Mouse (Mus musculus): ENCODE measurements around the gene Scyl1. TPM values are rescaled to one million over a fixed set of nuclear protein-coding genes. Genes with fewer than 3 reads are reported as not detected.
"Not testable (repeated sequence)": the region's sequence is repeated elsewhere in the genome, so short reads cannot be mapped to it uniquely, and the experiment has no call there.

Scyl1 gene
- polyA plus RNA-seq, 1 experiment from 2014 or later: 38.1 TPM

DNA sequence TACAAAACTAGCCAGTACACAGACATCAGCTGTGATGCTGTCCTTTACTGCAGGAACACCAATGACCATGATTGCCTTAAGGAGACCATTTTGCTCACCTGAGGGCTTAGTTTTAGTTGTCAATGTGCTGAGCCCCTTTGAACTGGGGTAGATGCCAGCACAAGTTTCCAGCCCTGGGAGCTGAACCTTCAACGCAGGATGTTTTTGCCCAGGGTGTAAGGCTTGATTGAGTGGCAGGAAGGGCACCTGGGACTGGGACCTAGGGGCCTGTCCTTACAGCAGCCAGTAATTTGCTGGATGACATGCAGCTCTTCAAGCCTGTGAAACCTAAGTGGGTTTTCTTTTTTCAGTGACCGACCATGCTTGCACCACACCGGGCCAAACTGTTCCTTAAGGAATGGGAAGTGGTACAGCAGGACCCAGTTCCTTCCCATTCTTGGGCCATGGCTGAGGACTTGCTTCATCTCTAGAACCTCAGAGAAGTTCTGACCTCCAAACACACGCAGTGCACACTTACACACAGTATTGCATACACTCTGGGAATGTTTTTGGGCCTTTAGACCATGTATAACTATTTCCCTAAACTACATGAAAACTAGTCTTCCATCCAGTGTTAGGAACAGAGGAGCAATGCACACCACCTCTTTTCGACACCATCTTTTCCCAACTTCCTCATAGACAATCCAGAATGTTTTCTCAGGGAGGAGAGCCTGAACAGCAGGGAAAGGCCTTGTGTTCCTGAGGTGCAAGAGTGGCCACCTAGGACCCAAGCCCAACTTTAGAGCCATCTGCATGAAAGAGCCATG, 23.8 kb upstream of the Scyl1 start:
- Histone ChIP-seq H3K27ac (replicated peaks) (peak overlapping the region; percentile 41), H3K27me3 (ENCODE audit: control insufficient read depth, insufficient read depth, low read length) (no peaks in the 10 kb centered on the region), H3K9me3 (ENCODE audit: control insufficient read depth, low read length) (no peaks in the 10 kb centered on the region), H3K9ac (ENCODE audit: low read length) (no peak overlapping the region), H3K4me2 (replicated peaks; ENCODE audit: low read depth) (no peak overlapping the region), H3K4me3 (ENCODE audit: low read depth, low read length) (no peak overlapping the region), H3K4me1 (replicated peaks; ENCODE audit: control insufficient read depth, insufficient read depth) (0 out of 2 replicates have a peak, but pooled peaks cover 2% of the 10 kb centered on the region), H3K36me3 (ENCODE audit: control insufficient read depth, insufficient read depth, low read length) (peaks cover 11% of the 10 kb centered on the region; the same call in 1 of the 2 replicates)
- DNase-seq (ENCODE audit: low spot score) (peak; percentile 49), ATAC-seq (ENCODE audit: low FRiP score, low TSS enrichment) (peak; percentile 50)
- TF ChIP-seq CTCF (IDR thresholded peaks at IDR 0.05; ENCODE audit: low read depth) (no peak), EP300 (optimal IDR thresholded peaks at IDR 0.05) (no peak)
- 27% methylated on average over 5 of the region's 5 CpGs for WGBS

DNA sequence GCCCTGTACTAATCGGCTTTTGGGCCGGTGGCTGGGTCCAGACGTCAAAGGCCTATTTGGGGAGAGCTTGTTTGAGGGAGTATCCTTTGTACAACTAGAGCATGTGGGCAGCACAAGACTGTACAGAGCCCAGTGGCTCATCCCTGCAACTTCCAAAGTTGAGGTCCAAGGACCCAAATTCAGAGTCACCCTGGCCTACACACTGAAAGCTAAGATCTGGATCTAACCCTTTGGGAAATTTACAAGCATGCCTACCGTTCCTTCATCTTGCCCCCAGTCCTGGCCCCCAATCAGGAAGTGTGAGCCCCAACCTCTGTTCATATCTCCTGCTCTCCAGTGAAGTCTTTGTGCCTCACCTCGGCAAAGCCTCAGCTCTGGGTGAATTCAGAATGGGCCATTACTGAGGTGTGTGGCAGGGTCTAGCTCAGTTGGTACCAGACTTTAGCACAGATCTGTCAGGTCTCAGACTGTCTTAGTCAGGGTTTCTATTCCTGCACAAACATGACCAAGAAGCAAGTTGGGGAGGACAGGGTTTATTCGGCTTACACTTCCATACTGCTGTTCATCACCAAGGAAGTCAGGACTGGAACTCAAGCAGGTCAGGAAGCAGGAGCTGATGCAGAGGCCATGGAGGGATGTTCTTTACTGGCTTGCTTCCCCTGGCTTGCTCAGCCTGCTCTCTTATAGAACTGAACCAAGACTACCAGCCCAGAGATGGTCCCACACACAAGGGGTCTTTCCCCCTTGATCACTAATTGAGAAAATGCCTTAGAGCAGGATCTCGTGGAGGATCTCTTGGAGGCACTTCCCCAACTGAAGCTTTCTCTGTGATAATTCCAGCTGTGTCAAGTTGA, 22.9 kb upstream of the Scyl1 start:
- not testable (repeated sequence) for H3K4me2 ChIP-seq (replicated peaks; ENCODE audit: low read depth); H3K9me3 ChIP-seq (ENCODE audit: control insufficient read depth, low read length); H3K9ac ChIP-seq (ENCODE audit: low read length); H3K4me3 ChIP-seq (ENCODE audit: low read depth, low read length); H3K4me1 ChIP-seq (replicated peaks; ENCODE audit: control insufficient read depth, insufficient read depth); H3K27me3 ChIP-seq (ENCODE audit: control insufficient read depth, insufficient read depth, low read length)
- peak; percentile 32 for ATAC-seq (ENCODE audit: low FRiP score, low TSS enrichment)
- peak overlapping the region; percentile 75 for H3K27ac ChIP-seq (replicated peaks)
- H3K36me3 ChIP-seq (ENCODE audit: control insufficient read depth, insufficient read depth, low read length): peaks cover 11% of the 10 kb centered on the region; the same call in 1 of the 2 replicates
- WGBS: 10% methylated on average over 7 of the region's 7 CpGs
- DNase-seq (ENCODE audit: low spot score): peak; percentile 25

DNA sequence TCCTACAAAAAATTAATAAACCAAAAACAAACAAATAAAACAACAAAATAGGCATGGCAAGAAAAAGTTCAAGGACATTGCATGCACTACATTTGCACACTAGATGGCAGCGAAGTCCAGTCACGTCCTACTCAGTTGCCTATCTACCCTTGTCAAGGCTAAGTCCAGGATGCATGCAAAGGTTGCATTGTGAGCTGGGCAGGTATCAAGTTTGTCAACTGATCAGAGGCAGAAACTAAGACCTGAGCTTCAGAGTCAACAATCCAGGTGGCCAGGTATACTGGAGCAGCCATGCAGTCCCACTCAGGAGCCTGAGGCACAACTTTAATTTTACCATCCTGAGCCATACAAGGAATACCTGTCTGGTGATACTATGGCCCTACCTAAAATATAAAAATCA, 21.9 kb upstream of the Scyl1 start:
- peak; percentile 62 for ATAC-seq (ENCODE audit: low FRiP score, low TSS enrichment)
- 0 out of 2 replicates have a peak overlapping the region, but pooled peaks have one; percentile 35 for H3K27ac ChIP-seq (replicated peaks)
- WGBS: 4% methylated on average over 2 of the region's 2 CpGs

DNA sequence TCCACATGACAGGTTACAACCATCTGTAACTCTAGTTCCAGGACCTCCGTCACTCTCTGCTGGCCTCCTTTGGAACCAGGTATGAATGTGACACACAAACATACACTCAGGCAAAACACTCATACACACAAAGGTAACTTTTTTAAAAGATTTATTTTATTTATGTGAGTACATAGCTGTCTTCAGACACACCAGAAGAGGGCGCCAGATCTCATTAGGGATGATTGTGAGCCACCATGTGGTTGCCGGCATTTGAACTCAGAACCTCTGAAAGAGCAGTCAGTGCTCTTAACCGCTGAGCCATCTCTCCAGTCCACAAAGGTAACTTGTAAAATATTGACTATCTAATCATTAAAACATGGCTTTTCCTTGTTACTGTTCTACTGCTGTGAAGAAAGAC, 20.1 kb upstream of the Scyl1 start:
- no peak for DNase-seq (ENCODE audit: low spot score)
- Histone ChIP-seq H3K4me1 (replicated peaks; ENCODE audit: control insufficient read depth, insufficient read depth) (0 out of 2 replicates have a peak, but pooled peaks cover under 1% of the 10 kb centered on the region), H3K9me3 (ENCODE audit: control insufficient read depth, low read length) (no peaks in the 10 kb centered on the region), H3K27me3 (ENCODE audit: control insufficient read depth, insufficient read depth, low read length) (no peaks in the 10 kb centered on the region), H3K4me3 (ENCODE audit: low read depth, low read length) (no peak overlapping the region), H3K27ac (replicated peaks) (no peak overlapping the region), H3K36me3 (ENCODE audit: control insufficient read depth, insufficient read depth, low read length) (peaks cover 6% of the 10 kb centered on the region; the same call in 1 of the 2 replicates), H3K4me2 (replicated peaks; ENCODE audit: low read depth) (no peak overlapping the region), H3K9ac (ENCODE audit: low read length) (no peak overlapping the region)
- no peak for ATAC-seq (ENCODE audit: low FRiP score, low TSS enrichment)
- WGBS: 71% methylated on average over 4 of the region's 4 CpGs
- TF ChIP-seq EP300 (optimal IDR thresholded peaks at IDR 0.05) (no peak), CTCF (IDR thresholded peaks at IDR 0.05; ENCODE audit: low read depth) (peak; percentile 46)

More for the DNA sequence above, 21.9 kb upstream of the Scyl1 start:
- H3K4me3 ChIP-seq (ENCODE audit: low read depth, low read length): no peak overlapping the region
- H3K9ac ChIP-seq (ENCODE audit: low read length): no peak overlapping the region
- peak; percentile 65 for DNase-seq (ENCODE audit: low spot score)
- no peak overlapping the region for H3K4me2 ChIP-seq (replicated peaks; ENCODE audit: low read depth)
- 0 out of 2 replicates have a peak, but pooled peaks cover 2% of the 10 kb centered on the region for H3K4me1 ChIP-seq (replicated peaks; ENCODE audit: control insufficient read depth, insufficient read depth)
- H3K36me3 ChIP-seq (ENCODE audit: control insufficient read depth, insufficient read depth, low read length): peaks cover 11% of the 10 kb centered on the region; the same call in 1 of the 2 replicates
- H3K9me3 ChIP-seq (ENCODE audit: control insufficient read depth, low read length): no peaks in the 10 kb centered on the region
- no peaks in the 10 kb centered on the region for H3K27me3 ChIP-seq (ENCODE audit: control insufficient read depth, insufficient read depth, low read length)
- peak; percentile 96 for TF ChIP-seq CTCF (IDR thresholded peaks at IDR 0.05; ENCODE audit: low read depth)
- TF ChIP-seq EP300 (optimal IDR thresholded peaks at IDR 0.05): no peak

DNA sequence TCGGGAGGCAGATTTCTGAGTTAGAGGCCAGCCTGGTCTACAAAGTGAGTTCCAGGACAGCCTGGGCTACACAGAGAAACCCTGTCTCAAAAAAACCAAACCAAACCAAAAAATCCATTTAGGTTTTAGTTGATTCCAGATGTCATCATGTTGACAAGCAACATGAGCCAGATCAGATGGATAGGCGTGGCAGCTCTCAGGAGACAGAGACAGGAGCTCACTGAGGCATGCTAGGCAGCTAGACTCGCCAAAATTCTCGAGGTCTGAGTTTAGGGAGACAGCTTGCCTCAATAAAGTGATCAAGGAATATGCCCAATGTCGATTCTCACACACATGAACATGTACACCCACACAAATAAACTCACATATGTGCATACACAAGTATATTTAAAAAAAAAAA, 17.8 kb upstream of the Scyl1 start:
- H3K9ac ChIP-seq (ENCODE audit: low read length): no peak overlapping the region
- H3K36me3 ChIP-seq (ENCODE audit: control insufficient read depth, insufficient read depth, low read length): no peaks in the 10 kb centered on the region
- ATAC-seq (ENCODE audit: low FRiP score, low TSS enrichment) (no peak), DNase-seq (ENCODE audit: low spot score) (no peak)
- no peak overlapping the region for H3K4me2 ChIP-seq (replicated peaks; ENCODE audit: low read depth)
- H3K9me3 ChIP-seq (ENCODE audit: control insufficient read depth, low read length): no peaks in the 10 kb centered on the region
- WGBS: 59% methylated on average over 5 of the region's 5 CpGs
- H3K4me1 ChIP-seq (replicated peaks; ENCODE audit: control insufficient read depth, insufficient read depth): no peaks in the 10 kb centered on the region
- H3K27me3 ChIP-seq (ENCODE audit: control insufficient read depth, insufficient read depth, low read length): no peaks in the 10 kb centered on the region
- H3K4me3 ChIP-seq (ENCODE audit: low read depth, low read length): no peak overlapping the region
- no peak overlapping the region for H3K27ac ChIP-seq (replicated peaks)
- TF ChIP-seq EP300 (optimal IDR thresholded peaks at IDR 0.05) (no peak), CTCF (IDR thresholded peaks at IDR 0.05; ENCODE audit: low read depth) (no peak)

Measured in stomach, postnatal 0 days (tissue).